8 mouse cellular contexts compared by ENCODE assay signal in the genomic region with DNA sequence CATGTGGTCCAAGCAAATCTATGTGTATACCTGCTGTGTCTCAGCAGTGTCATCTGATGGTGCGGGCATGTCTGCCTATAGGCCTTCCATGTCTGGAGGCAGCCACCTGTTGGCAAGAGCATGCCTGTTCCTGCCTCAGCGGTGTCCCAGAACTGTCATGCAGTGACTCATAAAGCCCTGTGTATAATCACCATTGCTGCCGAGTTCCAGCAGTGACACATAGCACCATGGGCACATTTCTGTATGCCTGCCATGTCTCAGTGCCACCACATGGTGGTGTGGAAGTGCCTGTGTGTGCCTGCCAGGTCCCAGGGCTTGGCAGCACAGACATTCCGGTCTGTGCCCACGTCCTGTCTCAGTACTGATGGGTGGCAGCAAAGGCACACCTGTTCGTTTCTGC. TPM values are rescaled to one million over a fixed set of nuclear protein-coding genes. Genes with fewer than 3 reads are reported as not detected.
DNase-seq lines count a peak whose midpoint lies in the region; ATAC-seq and TF ChIP-seq lines count a peak whose summit lies in the region.

No protein-coding gene starts in this region.

- H3K9ac ChIP-seq in embryonic facial prominence, embryonic 14.5 days (ENCODE audit: low read depth, low read length) = no peak overlapping the region
- H3K9ac ChIP-seq in kidney, postnatal 0 days (ENCODE audit: low read depth, low read length) = no peak overlapping the region
- H3K9ac ChIP-seq in stomach, embryonic 16.5 days (ENCODE audit: low read length) = no peak overlapping the region

- no peak overlapping the region for H3K4me3 ChIP-seq in embryonic facial prominence, embryonic 14.5 days (ENCODE audit: low read depth, low read length)
- H3K4me3 ChIP-seq in kidney, postnatal 0 days (replicated peaks; ENCODE audit: low read depth, low read length) = no peak overlapping the region
- H3K4me3 ChIP-seq in stomach, embryonic 16.5 days (replicated peaks; ENCODE audit: low read length) = no peak overlapping the region

- H3K27ac ChIP-seq in embryonic facial prominence, embryonic 14.5 days (replicated peaks; ENCODE audit: low read depth, low read length) = no peak overlapping the region
- no peak overlapping the region for H3K27ac ChIP-seq in kidney, postnatal 0 days
- H3K27ac ChIP-seq in stomach, embryonic 16.5 days (ENCODE audit: low read length) = no peak overlapping the region

- H3K9me3 ChIP-seq in embryonic facial prominence, embryonic 14.5 days (ENCODE audit: control insufficient read depth, low read length) = no peaks in the 10 kb centered on the region
- H3K9me3 ChIP-seq in kidney, postnatal 0 days (replicated peaks; ENCODE audit: low read length) = no peaks in the 10 kb centered on the region
- H3K9me3 ChIP-seq in stomach, embryonic 16.5 days (replicated peaks; ENCODE audit: control insufficient read depth, low read length) = no peaks in the 10 kb centered on the region

- 59% methylated on average over 6 of the region's 6 CpGs for WGBS in embryonic facial prominence, embryonic 14.5 days
- 61% methylated on average over 6 of the region's 6 CpGs for WGBS in kidney, postnatal 0 days
- 58% methylated on average over 6 of the region's 6 CpGs for WGBS in stomach, embryonic 16.5 days

- H3K4me1 ChIP-seq in embryonic facial prominence, embryonic 14.5 days (ENCODE audit: control insufficient read depth, insufficient read depth, low read length) = no peaks in the 10 kb centered on the region
- H3K4me1 ChIP-seq in kidney, postnatal 0 days (replicated peaks; ENCODE audit: insufficient read depth, low read length) = no peaks in the 10 kb centered on the region
- H3K4me1 ChIP-seq in stomach, embryonic 16.5 days (ENCODE audit: control insufficient read depth, insufficient read depth, low read length) = 0 out of 2 replicates have a peak, but pooled peaks cover 3% of the 10 kb centered on the region

- peak; percentile 13; the same call in 1 of the 2 replicates for ATAC-seq in embryonic facial prominence, embryonic 14.5 days (ENCODE audit: low read depth)
- peak; percentile 60 for ATAC-seq in kidney, postnatal 0 days (replicated peaks; ENCODE audit: low FRiP score, low read depth)
- ATAC-seq in stomach, embryonic 16.5 days (ENCODE audit: insufficient read depth, low FRiP score) = peak; percentile 34; the same call in 1 of the 2 replicates

- no peak overlapping the region for H3K4me2 ChIP-seq in embryonic facial prominence, embryonic 14.5 days (ENCODE audit: low read depth, low read length)
- H3K4me2 ChIP-seq in kidney, postnatal 0 days (ENCODE audit: low read length) = no peak overlapping the region
- H3K4me2 ChIP-seq in stomach, embryonic 16.5 days (ENCODE audit: low read depth, low read length) = no peak overlapping the region

- peak; percentile 67 for TF ChIP-seq CTCF in kidney, postnatal 0 days (IDR thresholded peaks at IDR 0.05; ENCODE audit: low read depth)

- no peaks in the 10 kb centered on the region for H3K36me3 ChIP-seq in embryonic facial prominence, embryonic 14.5 days (ENCODE audit: control insufficient read depth, insufficient read depth, low read length)
- H3K36me3 ChIP-seq in kidney, postnatal 0 days (ENCODE audit: insufficient read depth, low read length) = no peaks in the 10 kb centered on the region
- no peaks in the 10 kb centered on the region for H3K36me3 ChIP-seq in stomach, embryonic 16.5 days (ENCODE audit: control insufficient read depth, insufficient read depth, low read length)

- no peaks in the 10 kb centered on the region for H3K27me3 ChIP-seq in embryonic facial prominence, embryonic 14.5 days (replicated peaks; ENCODE audit: control insufficient read depth, insufficient read depth, low read length)
- no peaks in the 10 kb centered on the region for H3K27me3 ChIP-seq in kidney, postnatal 0 days (ENCODE audit: insufficient read depth, low read length)
- no peaks in the 10 kb centered on the region for H3K27me3 ChIP-seq in stomach, embryonic 16.5 days (ENCODE audit: control insufficient read depth, insufficient read depth, low read length)

- DNase-seq in left cerebral cortex, adult 18-20 months (ENCODE audit: low spot score in 2 of 2) = peak; percentile 48 to 58
- no peak for DNase-seq in left cerebral cortex, adult 11 months (ENCODE audit: low spot score)
- peak; percentile 74 for DNase-seq in Muller cell, postnatal 12 days (ENCODE audit: inconsistent ontology term)
- no peak for DNase-seq in embryonic facial prominence, embryonic 14.5 days (ENCODE audit: low spot score)
- peak; percentile 44 for DNase-seq in kidney, postnatal 0 days (ENCODE audit: low spot score)
- DNase-seq in lung, postnatal 36 days = peak; percentile 33
- DNase-seq in embryo, embryonic 11 days = no peak

RNA-seq across cellular contexts. Expression of gene Gnaz, which starts 44.2 kb away (rescaled TPM):
- 100 to 1,000 TPM; 120 to 126 TPM for total RNA-seq in left cerebral cortex, adult 18-20 months (2021)
- 3.8 and 4.2 TPM in 2 replicates for polyA plus RNA-seq in embryonic facial prominence, embryonic 14.5 days (2014; fragmentation: Nextera tagmentation; extraction: Ambion mirVana)
- polyA plus RNA-seq in kidney, postnatal 0 days (2015; fragmentation: Nextera tagmentation; extraction: Ambion mirVana) = 5.0 and 5.6 TPM in 2 replicates
- polyA plus RNA-seq in stomach, embryonic 16.5 days (2015; fragmentation: Nextera tagmentation; extraction: Ambion mirVana) = 3.4 and 4.6 TPM in 2 replicates

Comparison
In these comparisons a context has a peak if more than half of its experiments do, and no peak if none do; other contexts are left out.
1. DNase-seq: peak in left cerebral cortex, adult 18-20 months (2 of 2), Muller cell, postnatal 12 days (single experiment), kidney, postnatal 0 days (single experiment) and lung, postnatal 36 days (single experiment); none in left cerebral cortex, adult 11 months (single experiment), embryonic facial prominence, embryonic 14.5 days (single experiment) and embryo, embryonic 11 days (single experiment).
2. Peak in every context shown above with its lines, with median percentiles within 50 percentile points of each other: ATAC-seq.